Mouse (Mus musculus) liver, adult 2 months (tissue): Measurements from ENCODE around the gene Pick1. TPM values are rescaled to one million over a fixed set of nuclear protein-coding genes. Genes with fewer than 3 reads are reported as not detected.

Experiments
- DNase-seq: peaks from one replicate; pipeline ENCODE4 v3.0.0-alpha.2; 2011; ENCODE audit warnings: low read depth, low spot score; ENCODE audit errors: extremely low read depth
- H3K27ac ChIP-seq: fragments of 200-500 bp; replicated peaks from 2 replicates; pipeline ENCODE4 v1.5.1; 2012; ENCODE audit warnings: low read depth, mild to moderate bottlenecking, control low read depth, inconsistent platforms, low read length; ENCODE audit not compliant: insufficient read depth
- H3K27me3 ChIP-seq: fragments of 200-500 bp; 2 replicates; pipeline ENCODE4 v1.6.1; 2012; ENCODE audit warnings: mild to moderate bottlenecking, moderate library complexity, low read length, inconsistent platforms; ENCODE audit not compliant: control insufficient read depth, insufficient read depth
- H3K36me3 ChIP-seq: fragments of 200-500 bp; 2 replicates; pipeline ENCODE4 v1.6.1; 2012; ENCODE audit warnings: low read length, inconsistent platforms; ENCODE audit not compliant: control insufficient read depth, insufficient read depth
- H3K4me1 ChIP-seq: fragments of 200-500 bp; 2 replicates; pipeline ENCODE4 v1.6.1; 2011; ENCODE audit warnings: low read length; ENCODE audit not compliant: control insufficient read depth, insufficient read depth
- H3K4me3 ChIP-seq: fragments of 200-500 bp; 2 replicates; pipeline ENCODE4 v1.5.1; 2011; ENCODE audit warnings: low read depth, mild to moderate bottlenecking, control low read depth, low read length, moderate library complexity; ENCODE audit not compliant: insufficient read depth
- H3K79me2 ChIP-seq: fragments of 200-500 bp; 2 replicates; pipeline ENCODE4 v1.6.1; 2012; ENCODE audit warnings: inconsistent platforms, mild to moderate bottlenecking, low read length, moderate library complexity; ENCODE audit not compliant: control insufficient read depth, insufficient read depth
- H3K9ac ChIP-seq: fragments of 200-500 bp; 2 replicates; pipeline ENCODE4 v1.6.1; 2012; ENCODE audit warnings: low read depth, mild to moderate bottlenecking, control low read depth, inconsistent platforms, low read length
- CTCF ChIP-seq: fragments of 200-500 bp; IDR thresholded peaks from 2 replicates; pipeline ENCODE4 v1.5.1; 2011; ENCODE audit warnings: low read depth, low read length, control low read depth
- POLR2A ChIP-seq: fragments of 200-500 bp; IDR thresholded peaks from 2 replicates; pipeline ENCODE4 v1.6.1; 2011; ENCODE audit warnings: low read length, control low read depth; ENCODE audit not compliant: insufficient read depth; ENCODE audit errors: extremely low read depth
- WGBS: fragments of 180-500 bp; shearing (Covaris S2); methylation state at CpG from one replicate; pipeline ENCODE4 v1.1.7; 2018; 5-methylcytosine and 5-hydroxymethylcytosine counted together
- polyA plus RNA-seq: library from polyadenylated mRNA; depleted of rRNA; stranded (reverse); fragments of >200 nt; gene quantifications from 2 replicates; pipeline ENCODE4 v1.2.3, GENCODE M21; 2012
- total RNA-seq: library from RNA; depleted of rRNA; stranded (reverse); fragments of >200 nt; gene quantifications from 2 replicates; pipeline ENCODE4 v1.2.3, GENCODE M21; 2014

Gene Pick1
- total and polyA plus RNA-seq, 2 experiments, result 12.4 to 18.5 TPM

DNA sequence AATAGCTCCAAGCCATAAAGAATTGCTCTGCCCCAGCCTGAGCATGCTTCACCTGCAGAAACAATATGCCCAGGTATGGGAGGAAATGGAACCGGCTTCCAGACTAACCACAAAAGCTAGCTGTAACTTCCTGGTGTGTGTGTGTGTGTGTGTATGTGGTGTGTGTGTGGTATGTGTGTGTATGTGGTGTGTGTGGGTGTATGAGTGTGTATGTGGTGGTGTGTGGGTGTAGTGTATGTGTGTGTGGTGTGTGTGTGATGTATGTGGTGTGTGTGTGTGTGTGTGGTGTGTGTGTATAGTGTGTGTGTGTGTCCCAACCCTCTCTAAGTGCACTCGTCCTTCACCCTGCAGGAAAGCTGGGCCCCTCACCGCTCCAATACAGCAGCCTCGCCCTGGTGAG, 36.4 kb downstream of the Pick1 start:
- Histone ChIP-seq H3K27me3 (peaks cover 14% of the 10 kb centered on the region), H3K4me3 (no peak overlapping the region), H3K9ac (no peak overlapping the region), H3K79me2 (no peaks in the 10 kb centered on the region), H3K4me1 (no peaks in the 10 kb centered on the region), H3K27ac (no peak overlapping the region), H3K36me3 (no peaks in the 10 kb centered on the region)
- DNase-seq, result no peak
- no peak for TF ChIP-seq CTCF
- TF ChIP-seq POLR2A, result no peak
- 80% methylated on average over 4 of the region's 4 CpGs for WGBS

DNA sequence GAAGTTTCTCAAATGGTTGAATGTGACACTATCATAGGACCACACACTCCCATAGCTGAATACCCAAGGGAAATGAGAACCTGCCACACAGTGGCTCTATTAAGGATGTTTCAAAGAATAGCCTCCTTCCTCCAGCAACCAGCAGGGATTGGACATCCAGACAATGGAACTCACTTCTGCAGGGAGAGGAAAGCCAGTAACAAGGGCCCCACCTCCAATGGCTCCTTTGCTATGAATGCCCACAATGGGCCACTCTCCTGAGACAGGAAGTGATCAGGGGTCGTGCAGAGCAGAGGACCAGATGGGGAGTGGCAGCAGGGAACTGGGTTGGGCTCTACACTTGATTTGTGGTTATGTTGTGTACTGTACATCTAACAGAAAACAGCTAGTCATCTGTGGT, 39.5 kb downstream of the Pick1 start:
- H3K9ac ChIP-seq, result no peak overlapping the region
- no peaks in the 10 kb centered on the region for H3K4me1 ChIP-seq
- no peak overlapping the region for H3K4me3 ChIP-seq
- H3K27ac ChIP-seq, result no peak overlapping the region
- WGBS, result 67% methylated on average over 1 of the region's 1 CpGs
- H3K79me2 ChIP-seq, result no peaks in the 10 kb centered on the region
- no peaks in the 10 kb centered on the region for H3K36me3 ChIP-seq
- no peak for DNase-seq
- H3K27me3 ChIP-seq, result no peaks in the 10 kb centered on the region
- no peak for TF ChIP-seq POLR2A
- no peak for TF ChIP-seq CTCF

DNA sequence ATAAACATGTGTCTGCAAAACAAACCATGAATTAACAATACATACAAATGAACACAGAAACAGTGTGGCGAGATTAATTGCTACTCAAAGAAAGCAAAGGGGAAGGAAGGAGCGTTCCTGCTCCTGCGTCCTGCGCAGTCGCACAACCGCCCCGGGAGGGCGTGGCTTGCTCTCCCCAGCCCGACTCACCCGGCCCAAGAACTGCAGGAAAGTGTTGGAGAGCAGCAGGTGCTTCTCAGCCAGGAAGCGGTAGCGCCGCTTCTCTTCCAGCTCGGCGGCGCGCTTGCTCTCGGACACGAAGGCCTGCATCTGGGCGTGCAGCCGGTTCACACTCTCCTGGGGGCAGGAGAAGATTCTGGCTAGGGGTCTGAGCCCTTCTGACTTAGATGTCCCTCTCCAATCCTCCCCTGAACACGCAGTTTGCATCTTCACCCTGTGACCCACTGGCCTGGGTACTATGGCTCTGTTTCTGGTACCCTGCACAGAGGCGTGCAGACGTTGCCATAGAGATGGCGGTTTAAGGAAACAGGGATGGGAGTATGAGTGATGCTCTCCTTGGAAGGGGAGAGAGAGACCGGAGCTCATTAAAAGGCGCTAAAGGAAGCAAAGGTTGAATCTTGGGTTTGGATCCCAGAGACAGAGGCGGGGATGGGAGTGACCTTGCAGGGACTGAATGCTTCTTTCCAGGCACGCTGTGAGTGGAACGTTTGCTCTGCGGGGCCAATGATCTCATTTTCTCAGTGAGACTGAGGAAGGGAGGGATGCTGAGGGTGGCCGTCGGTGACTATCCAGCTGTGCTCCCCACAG, 41.5 kb downstream of the Pick1 start:
- no peaks in the 10 kb centered on the region for H3K36me3 ChIP-seq
- TF ChIP-seq CTCF (no peak), POLR2A (no peak)
- H3K4me1 ChIP-seq, result no peaks in the 10 kb centered on the region
- H3K27me3 ChIP-seq, result no peaks in the 10 kb centered on the region
- DNase-seq, result peak; percentile 14
- H3K27ac ChIP-seq, result no peak overlapping the region
- 40% methylated on average over 33 of the region's 33 CpGs for WGBS
- peak overlapping the region; percentile 26; the same call in 1 of the 2 replicates for H3K9ac ChIP-seq
- H3K79me2 ChIP-seq, result no peaks in the 10 kb centered on the region
- H3K4me3 ChIP-seq, result no peak overlapping the region; the same call in 1 of the 2 replicates

DNA sequence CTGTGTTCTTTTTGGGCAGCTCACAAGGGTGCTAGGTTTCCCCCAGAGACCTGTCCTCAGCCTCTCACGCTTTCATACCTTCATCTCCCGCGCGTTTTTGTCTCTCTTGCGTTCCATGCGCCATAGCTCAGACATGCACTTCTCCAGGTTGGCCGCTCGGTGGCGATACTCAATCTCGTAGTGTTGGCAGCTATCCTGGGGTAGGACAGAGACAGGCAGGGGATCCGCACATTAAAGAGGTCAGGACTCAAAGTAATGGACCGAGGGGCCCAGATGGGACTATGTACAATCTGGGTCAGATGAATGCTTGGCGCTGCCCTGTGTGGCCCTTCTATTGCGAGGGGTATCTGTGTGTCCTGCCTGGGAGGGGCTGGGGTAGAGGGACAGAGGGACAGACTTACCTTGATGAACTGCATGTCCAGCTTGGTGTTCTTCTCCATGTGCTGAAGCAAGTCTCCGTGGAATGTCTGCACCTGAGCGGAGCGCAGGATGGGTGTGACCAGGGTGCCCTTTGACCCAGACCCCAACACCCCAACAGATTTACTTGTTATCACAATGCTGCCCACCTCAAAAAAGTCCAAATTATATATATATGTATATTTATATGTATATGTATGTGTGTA, 42.3 kb downstream of the Pick1 start:
- TF ChIP-seq CTCF (peak; percentile 68), POLR2A (no peak)
- Histone ChIP-seq H3K4me3 (no peak overlapping the region), H3K9ac (no peak overlapping the region), H3K27ac (no peak overlapping the region), H3K79me2 (no peaks in the 10 kb centered on the region), H3K36me3 (no peaks in the 10 kb centered on the region), H3K4me1 (no peaks in the 10 kb centered on the region), H3K27me3 (no peaks in the 10 kb centered on the region)
- WGBS, result 35% methylated on average over 17 of the region's 17 CpGs
- no peak for DNase-seq

GRCm38 (mm10) chr15:79273020-79273419, 44.0 kb downstream of the Pick1 start:
- Histone ChIP-seq H3K27me3 (no peaks in the 10 kb centered on the region), H3K27ac (no peak overlapping the region), H3K9ac (no peak overlapping the region), H3K36me3 (no peaks in the 10 kb centered on the region), H3K4me3 (no peak overlapping the region), H3K79me2 (no peaks in the 10 kb centered on the region), H3K4me1 (no peaks in the 10 kb centered on the region)
- DNase-seq, result no peak
- TF ChIP-seq CTCF, result no peak
- TF ChIP-seq POLR2A, result no peak
- 69% methylated on average over 10 of the region's 10 CpGs for WGBS

GRCm38 (mm10) chr15:79277728-79278127, 48.8 kb downstream of the Pick1 start:
- H3K27me3 ChIP-seq, result no peaks in the 10 kb centered on the region
- H3K79me2 ChIP-seq, result no peaks in the 10 kb centered on the region
- H3K27ac ChIP-seq, result no peak overlapping the region
- no peaks in the 10 kb centered on the region for H3K36me3 ChIP-seq
- no peak overlapping the region for H3K9ac ChIP-seq
- TF ChIP-seq CTCF (no peak), POLR2A (no peak)
- H3K4me1 ChIP-seq, result no peaks in the 10 kb centered on the region
- no peak for DNase-seq
- H3K4me3 ChIP-seq, result no peak overlapping the region
- WGBS, result 83% methylated on average over 10 of the region's 10 CpGs
